Mouse (Mus musculus): ENCODE measurements around the gene Plekha8.

DNA sequence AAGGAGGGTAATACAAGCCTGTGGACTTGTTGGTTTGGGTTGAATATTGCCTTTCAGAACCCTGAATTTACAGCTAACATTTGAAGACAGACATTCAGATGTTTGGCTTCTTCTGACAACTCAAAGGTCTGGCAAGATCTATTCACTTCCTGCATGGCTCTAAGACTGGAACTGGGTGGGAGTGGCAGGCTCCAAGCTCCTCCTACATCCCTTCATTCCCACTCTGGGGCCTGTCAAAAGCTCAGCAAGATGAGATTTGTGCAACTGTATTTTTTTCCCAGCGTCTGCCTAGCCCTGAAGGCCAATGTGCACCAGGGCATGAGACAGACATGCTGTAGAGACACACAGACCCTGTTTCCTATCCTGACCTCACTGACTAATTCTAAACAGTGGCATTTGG, 39.1 kb upstream of the Plekha8 start:
- TF ChIP-seq POLR2A (IDR thresholded peaks at IDR 0.05; ENCODE audit: low read depth, low read length), result no peak
- no peak for TF ChIP-seq CTCF (IDR thresholded peaks at IDR 0.05; ENCODE audit: extremely low read depth, insufficient read depth, insufficient read length, insufficient replicate concordance)

Data from spleen, adult 2 months (tissue).